In genomic region chr3:36496746-36497145, GRCm38 (mm10) we compare ENCODE assay signal across 7 mouse cellular contexts. TPM values are rescaled to one million over a fixed set of nuclear protein-coding genes. Genes with fewer than 3 reads are reported as not detected.
DNase-seq lines count a peak whose midpoint lies in the region; ATAC-seq lines count a peak whose summit lies in the region.

No protein-coding gene starts in this region.

- peaks cover 4% of the 10 kb centered on the region; the same call in 1 of the 2 replicates for H3K27me3 ChIP-seq in forebrain, embryonic 13.5 days

- WGBS in forebrain, embryonic 13.5 days = 17% methylated on average over 14 of the region's 14 CpGs

- H3K4me2 ChIP-seq in forebrain, embryonic 13.5 days = no peak overlapping the region; the same call in 1 of the 2 replicates

- H3K4me3 ChIP-seq in forebrain, embryonic 13.5 days = no peak overlapping the region

- 0 out of 2 replicates have a peak, but pooled peaks have one; percentile 38 for ATAC-seq in forebrain, embryonic 13.5 days

- peak; percentile 76 for DNase-seq in Muller cell, postnatal 12 days (ENCODE audit: inconsistent ontology term)
- peak; percentile 35 for DNase-seq in c-Kit-positive CD71-positive TER-119-negative erythroid progenitor cells, embryonic 14.5 days (ENCODE audit: low read depth)
- peak; percentile 81 for DNase-seq in heart, postnatal 14 days
- peak; percentile 60 for DNase-seq in layer of hippocampus, adult 9-11 months
- DNase-seq in lung, postnatal 25 days (ENCODE audit: low spot score) = peak; percentile 68
- DNase-seq in right cerebral cortex, postnatal 25 days = peak; percentile 74

- no peak overlapping the region for H3K9ac ChIP-seq in forebrain, embryonic 13.5 days

- no peak overlapping the region for H3K27ac ChIP-seq in forebrain, embryonic 13.5 days

- H3K4me1 ChIP-seq in forebrain, embryonic 13.5 days = peaks cover 5% of the 10 kb centered on the region

- no peaks in the 10 kb centered on the region for H3K36me3 ChIP-seq in forebrain, embryonic 13.5 days (ENCODE audit: poor library complexity, severe bottlenecking)

- intact Hi-C loops in heart, postnatal 14 days (cut with DNase I) = loop anchor here (1.0 to 5.0 kb wide), 2 partner anchors 34 to 54 kb away; no protein-coding TSS in a partner anchor

- H3K9me3 ChIP-seq in forebrain, embryonic 13.5 days (replicated peaks) = no peaks in the 10 kb centered on the region

RNA-seq across cellular contexts. Expression of gene 1810062G17Rik, which starts 21.0 kb away (rescaled TPM):
- polyA plus RNA-seq in forebrain, embryonic 13.5 days (2015; fragmentation: Nextera tagmentation; extraction: Ambion mirVana) = 0.18 and 0.39 TPM in 2 replicates
- total RNA-seq in heart, postnatal 14 days (2021) = under 1 TPM; 0.24 to 0.74 TPM

RNA-seq across cellular contexts. Expression of gene Anxa5, which starts 21.1 kb away (rescaled TPM):
- polyA plus RNA-seq in forebrain, embryonic 13.5 days (2015; fragmentation: Nextera tagmentation; extraction: Ambion mirVana) = 45.4 and 50.5 TPM in 2 replicates
- 100 to 1,000 TPM; 166 to 168 TPM for total RNA-seq in heart, postnatal 14 days (2021)

RNA-seq across cellular contexts. Expression of gene Gm11549, which starts 24.9 kb away (rescaled TPM):
- polyA plus RNA-seq in forebrain, embryonic 13.5 days (2015; fragmentation: Nextera tagmentation; extraction: Ambion mirVana) = 0.57 and 0.63 TPM in 2 replicates
- not detected for total RNA-seq in heart, postnatal 14 days (2021)

RNA-seq across cellular contexts. Expression of gene Exosc9, which starts 55.7 kb away (rescaled TPM):
- polyA plus RNA-seq in forebrain, embryonic 13.5 days (2015; fragmentation: Nextera tagmentation; extraction: Ambion mirVana) = 86.9 and 95.8 TPM in 2 replicates
- total RNA-seq in heart, postnatal 14 days (2021) = 10 to 100 TPM; 19.6 to 21.5 TPM
